Mouse (Mus musculus): Measurements from ENCODE around the gene Gna11. TPM values are rescaled to one million over a fixed set of nuclear protein-coding genes. Genes with fewer than 3 reads are reported as not detected.
A peak's percentile ranks its signal among the peaks of the same experiment; 100 is the strongest.

Gene Gna11
- polyA plus RNA-seq, 1 experiment from 2014 or later, result 87.5 TPM

DNA sequence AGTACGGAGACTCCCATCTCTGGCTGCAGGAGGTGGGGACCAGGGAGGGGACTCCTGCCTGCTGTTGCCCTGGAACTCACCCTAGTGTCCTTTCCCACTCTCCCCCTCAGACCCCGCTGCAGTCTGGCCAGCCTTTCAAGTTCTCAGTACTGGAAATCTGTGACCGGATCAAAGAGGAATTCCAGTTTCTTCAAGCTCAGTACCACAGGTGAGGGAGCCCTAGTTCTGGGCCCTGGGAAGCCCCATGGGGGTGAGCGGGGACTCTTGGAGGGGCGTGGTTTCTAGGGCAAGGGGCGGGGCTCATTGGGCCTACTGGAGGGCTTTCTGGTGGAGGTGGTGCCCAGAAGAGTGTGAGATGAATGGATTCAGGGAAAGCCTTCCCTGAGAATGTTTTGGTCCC is 30.7 kb upstream of the Gna11 start:
- no peak for DNase-seq (ENCODE audit: low spot score)

DNA sequence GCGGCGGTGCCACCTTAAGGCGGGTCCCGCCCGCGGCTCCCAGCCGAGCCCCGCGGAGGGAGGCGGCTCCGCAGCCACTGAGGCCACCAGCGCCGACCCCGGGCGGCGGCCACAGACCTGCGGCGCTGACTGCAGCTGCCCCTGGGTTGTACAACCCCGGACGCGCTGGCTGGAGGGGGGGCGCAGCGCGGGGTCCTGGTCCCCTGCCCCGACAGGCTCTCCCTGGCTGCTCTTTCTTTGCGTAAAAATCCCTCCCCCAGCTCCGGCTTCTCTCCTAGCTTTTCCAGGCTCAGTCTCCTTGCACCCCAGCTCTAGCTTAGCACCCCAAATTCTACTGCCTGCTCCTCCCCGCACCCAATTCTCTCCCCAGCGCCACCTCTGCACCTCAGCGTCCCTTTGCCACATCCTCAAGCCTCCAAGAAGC is 30.2 kb upstream of the Gna11 start:
- DNase-seq (ENCODE audit: low spot score) (no peak), ATAC-seq (ENCODE audit: low FRiP score) (no peak)
- Histone ChIP-seq H3K27ac (peak overlapping the region; percentile 40; the same call in 1 of the 2 replicates), H3K4me1 (replicated peaks; ENCODE audit: control insufficient read depth, insufficient read depth, low read length) (peaks cover 32% of the 10 kb centered on the region), H3K4me2 (replicated peaks) (peak overlapping the region; percentile 74), H3K9me3 (ENCODE audit: control insufficient read depth, low read length) (no peaks in the 10 kb centered on the region), H3K27me3 (ENCODE audit: control insufficient read depth, insufficient read depth, low read length) (peaks cover 58% of the 10 kb centered on the region), H3K4me3 (replicated peaks; ENCODE audit: low read length) (peak overlapping the region; percentile 55), H3K36me3 (replicated peaks; ENCODE audit: control insufficient read depth, insufficient read depth) (no peaks in the 10 kb centered on the region), H3K9ac (peak overlapping the region; percentile 74)
- 0% methylated on average over 29 of the region's 30 CpGs for WGBS

More for the DNA sequence above, 30.7 kb upstream of the Gna11 start:
- Histone ChIP-seq H3K27me3 (ENCODE audit: control insufficient read depth, insufficient read depth, low read length) (peaks cover 62% of the 10 kb centered on the region), H3K9me3 (ENCODE audit: control insufficient read depth, low read length) (no peaks in the 10 kb centered on the region), H3K36me3 (replicated peaks; ENCODE audit: control insufficient read depth, insufficient read depth) (no peaks in the 10 kb centered on the region), H3K4me2 (replicated peaks) (peak overlapping the region; percentile 74), H3K4me3 (replicated peaks; ENCODE audit: low read length) (peak overlapping the region; percentile 55), H3K27ac (no peak overlapping the region), H3K4me1 (replicated peaks; ENCODE audit: control insufficient read depth, insufficient read depth, low read length) (peaks cover 27% of the 10 kb centered on the region), H3K9ac (peak overlapping the region; percentile 74)
- WGBS, result 2% methylated on average over 6 of the region's 6 CpGs
- no peak for ATAC-seq (ENCODE audit: low FRiP score)

DNA sequence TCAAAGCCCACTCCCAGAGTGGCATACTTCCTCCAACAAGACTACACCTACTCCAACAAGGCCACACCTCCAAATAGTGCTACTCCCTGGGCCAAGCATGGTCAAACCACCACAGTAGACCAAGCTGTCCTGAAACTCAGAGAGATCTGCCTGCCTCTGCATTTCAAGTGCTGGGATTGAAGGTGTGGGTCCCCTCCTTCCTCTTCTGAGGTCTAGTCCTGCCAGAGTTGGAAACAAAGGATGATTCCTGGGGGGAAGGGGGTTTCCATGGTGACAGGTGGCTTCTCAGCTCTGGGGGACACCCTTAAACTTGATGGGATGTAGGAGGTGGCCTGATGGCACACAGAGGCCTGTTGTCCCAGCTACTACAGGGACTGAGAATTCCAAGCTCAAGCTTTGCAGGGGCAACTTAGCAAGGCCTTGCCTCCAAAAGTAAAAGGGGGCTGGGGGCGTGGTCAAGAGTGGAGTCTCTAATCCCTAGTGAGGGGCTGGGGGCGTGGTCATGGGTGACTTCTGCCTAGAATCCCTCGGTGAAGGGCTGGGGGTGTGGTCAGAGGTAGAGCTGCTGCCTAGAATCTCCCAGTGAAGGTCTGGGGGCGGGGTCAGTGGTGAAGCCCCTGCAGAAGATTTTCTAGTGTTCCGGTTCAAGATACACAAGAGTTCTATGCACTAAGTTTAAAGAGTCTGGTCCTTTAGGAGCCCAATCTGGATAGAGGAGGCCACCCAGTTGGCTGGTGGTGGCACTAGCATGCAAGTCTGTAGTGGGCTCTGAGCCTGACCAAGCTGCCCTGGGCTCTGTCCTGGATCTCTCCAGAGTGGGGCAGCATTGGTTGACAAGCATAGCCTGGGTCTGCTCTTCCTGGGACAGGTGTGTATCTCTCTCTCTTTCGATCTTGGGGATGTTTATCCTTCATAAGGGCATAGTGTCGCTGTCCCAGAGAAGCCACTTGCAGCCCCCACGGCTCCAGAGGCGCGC is 29.4 kb upstream of the Gna11 start, which contains the start of gene Tle2:
TSS of gene Tle2 (plus strand) at position 481 of the 976 bp plus-strand sequence.
- H3K27me3 ChIP-seq (ENCODE audit: control insufficient read depth, insufficient read depth, low read length), result peaks cover 51% of the 10 kb centered on the region
- H3K9ac ChIP-seq, result peak within 1 kb of the TSS; percentile 74
- peak within 1 kb of the TSS; percentile 74 for H3K4me2 ChIP-seq (replicated peaks)
- peaks cover 40% of the 10 kb centered on the region for H3K4me1 ChIP-seq (replicated peaks; ENCODE audit: control insufficient read depth, insufficient read depth, low read length)
- DNase-seq (ENCODE audit: low spot score) (no peak), ATAC-seq (ENCODE audit: low FRiP score) (no peak)
- 20% methylated on average over 10 of the region's 10 CpGs for WGBS
- no peaks in the 10 kb centered on the region for H3K9me3 ChIP-seq (ENCODE audit: control insufficient read depth, low read length)
- H3K4me3 ChIP-seq (replicated peaks; ENCODE audit: low read length), result peak within 1 kb of the TSS; percentile 55
- no peaks in the 10 kb centered on the region for H3K36me3 ChIP-seq (replicated peaks; ENCODE audit: control insufficient read depth, insufficient read depth)
- H3K27ac ChIP-seq, result peak within 1 kb of the TSS; percentile 40; the same call in 1 of the 2 replicates

DNA sequence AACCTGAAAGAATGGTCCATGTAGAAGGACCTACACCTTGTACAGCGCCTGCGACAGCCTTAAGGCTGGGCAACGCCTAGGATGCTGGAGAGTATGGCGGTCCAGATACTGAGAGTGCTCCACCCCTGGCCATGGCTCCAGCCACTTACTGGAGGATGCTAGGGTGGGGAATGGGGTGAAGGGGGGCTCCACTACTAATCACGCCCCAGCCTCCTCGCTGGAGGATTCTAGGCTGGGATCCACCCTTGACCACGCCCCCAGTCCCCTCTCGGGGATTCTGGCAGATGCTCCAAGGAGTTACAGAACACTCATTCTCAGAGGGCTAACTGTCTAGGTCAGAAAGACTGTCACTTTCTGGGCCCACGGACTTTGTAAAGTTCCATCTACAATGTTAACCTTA is 28.0 kb upstream of the Gna11 start:
- WGBS, result 12% methylated on average over 9 of the region's 9 CpGs
- ATAC-seq (ENCODE audit: low FRiP score), result no peak
- no peak for DNase-seq (ENCODE audit: low spot score)

DNA sequence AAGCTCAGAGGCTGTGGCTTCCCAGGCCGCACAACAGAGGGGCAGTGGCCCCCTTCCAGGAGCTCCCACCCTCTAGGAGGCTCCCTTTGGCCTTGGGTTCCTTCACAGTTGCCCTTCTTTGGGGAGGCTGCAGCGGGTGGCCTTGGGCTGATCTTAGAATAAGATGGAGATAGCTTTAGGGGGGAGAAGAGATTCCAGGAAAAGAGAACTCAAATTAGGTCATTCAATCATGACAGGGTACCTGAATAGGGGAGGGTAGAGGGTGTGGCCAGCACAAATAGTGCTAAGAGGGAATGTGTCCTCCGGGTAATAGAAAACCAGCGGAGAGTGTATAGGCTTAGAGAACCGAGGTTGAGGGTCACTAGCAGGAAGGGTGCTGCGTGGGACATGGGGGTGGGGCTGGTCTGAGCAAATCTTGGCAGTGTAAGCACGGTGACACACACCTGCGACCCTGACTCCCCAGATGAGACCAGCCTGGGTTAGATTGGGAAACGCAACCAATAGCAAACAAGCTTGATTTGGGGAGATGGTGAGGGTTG is 27.2 kb upstream of the Gna11 start:
- 0 out of 2 replicates have a peak overlapping the region, but pooled peaks have one; percentile 7 for H3K4me3 ChIP-seq (replicated peaks; ENCODE audit: low read length)
- 3% methylated on average over 9 of the region's 9 CpGs for WGBS
- H3K9me3 ChIP-seq (ENCODE audit: control insufficient read depth, low read length), result no peaks in the 10 kb centered on the region
- 0 out of 2 replicates have a peak, but pooled peaks cover 5% of the 10 kb centered on the region for H3K36me3 ChIP-seq (replicated peaks; ENCODE audit: control insufficient read depth, insufficient read depth)
- H3K27ac ChIP-seq, result no peak overlapping the region
- no peak for ATAC-seq (ENCODE audit: low FRiP score)
- H3K27me3 ChIP-seq (ENCODE audit: control insufficient read depth, insufficient read depth, low read length), result peaks cover 53% of the 10 kb centered on the region
- DNase-seq (ENCODE audit: low spot score), result no peak
- H3K4me1 ChIP-seq (replicated peaks; ENCODE audit: control insufficient read depth, insufficient read depth, low read length), result peaks cover 52% of the 10 kb centered on the region
- peak overlapping the region; percentile 63 for H3K4me2 ChIP-seq (replicated peaks)
- no peak overlapping the region for H3K9ac ChIP-seq

More for the DNA sequence above, 28.0 kb upstream of the Gna11 start:
- H3K4me2 ChIP-seq (replicated peaks), result no peak overlapping the region
- no peak overlapping the region for H3K9ac ChIP-seq
- peaks cover 50% of the 10 kb centered on the region for H3K27me3 ChIP-seq (ENCODE audit: control insufficient read depth, insufficient read depth, low read length)
- H3K36me3 ChIP-seq (replicated peaks; ENCODE audit: control insufficient read depth, insufficient read depth), result no peaks in the 10 kb centered on the region
- H3K27ac ChIP-seq, result no peak overlapping the region
- no peaks in the 10 kb centered on the region for H3K9me3 ChIP-seq (ENCODE audit: control insufficient read depth, low read length)
- H3K4me3 ChIP-seq (replicated peaks; ENCODE audit: low read length), result no peak overlapping the region
- H3K4me1 ChIP-seq (replicated peaks; ENCODE audit: control insufficient read depth, insufficient read depth, low read length), result peaks cover 52% of the 10 kb centered on the region

DNA sequence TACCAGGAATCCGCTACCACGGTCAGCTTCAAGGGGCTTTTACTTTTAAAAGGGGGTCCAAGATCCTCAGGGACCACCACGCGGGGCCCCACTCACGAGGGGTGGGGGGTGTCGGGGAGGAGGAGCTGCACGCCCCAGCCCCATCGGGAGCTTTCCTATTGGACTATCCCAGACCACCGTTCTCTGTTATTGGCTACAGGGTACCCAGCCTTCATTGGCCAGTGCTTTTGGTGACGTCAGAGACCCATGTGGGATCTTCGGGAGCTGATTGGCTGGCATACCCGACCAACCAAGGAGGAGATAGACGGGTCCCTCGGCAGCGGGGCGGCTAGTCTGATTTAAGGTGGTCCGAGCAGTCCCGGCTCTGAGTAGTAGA is 26.5 kb upstream of the Gna11 start:
- under 1% methylated on average over 18 of the region's 18 CpGs for WGBS
- Histone ChIP-seq H3K36me3 (replicated peaks; ENCODE audit: control insufficient read depth, insufficient read depth) (peaks cover 12% of the 10 kb centered on the region; the same call in 1 of the 2 replicates), H3K27me3 (ENCODE audit: control insufficient read depth, insufficient read depth, low read length) (peaks cover 53% of the 10 kb centered on the region), H3K27ac (peak overlapping the region; percentile 84; the same call in 1 of the 2 replicates), H3K4me1 (replicated peaks; ENCODE audit: control insufficient read depth, insufficient read depth, low read length) (peaks cover 52% of the 10 kb centered on the region), H3K4me3 (replicated peaks; ENCODE audit: low read length) (peak overlapping the region; percentile 31), H3K9ac (peak overlapping the region; percentile 6; the same call in 1 of the 2 replicates), H3K4me2 (replicated peaks) (peak overlapping the region; percentile 63), H3K9me3 (ENCODE audit: control insufficient read depth, low read length) (no peaks in the 10 kb centered on the region)
- DNase-seq (ENCODE audit: low spot score) (peak; percentile 99), ATAC-seq (ENCODE audit: low FRiP score) (peak; percentile 93)

DNA sequence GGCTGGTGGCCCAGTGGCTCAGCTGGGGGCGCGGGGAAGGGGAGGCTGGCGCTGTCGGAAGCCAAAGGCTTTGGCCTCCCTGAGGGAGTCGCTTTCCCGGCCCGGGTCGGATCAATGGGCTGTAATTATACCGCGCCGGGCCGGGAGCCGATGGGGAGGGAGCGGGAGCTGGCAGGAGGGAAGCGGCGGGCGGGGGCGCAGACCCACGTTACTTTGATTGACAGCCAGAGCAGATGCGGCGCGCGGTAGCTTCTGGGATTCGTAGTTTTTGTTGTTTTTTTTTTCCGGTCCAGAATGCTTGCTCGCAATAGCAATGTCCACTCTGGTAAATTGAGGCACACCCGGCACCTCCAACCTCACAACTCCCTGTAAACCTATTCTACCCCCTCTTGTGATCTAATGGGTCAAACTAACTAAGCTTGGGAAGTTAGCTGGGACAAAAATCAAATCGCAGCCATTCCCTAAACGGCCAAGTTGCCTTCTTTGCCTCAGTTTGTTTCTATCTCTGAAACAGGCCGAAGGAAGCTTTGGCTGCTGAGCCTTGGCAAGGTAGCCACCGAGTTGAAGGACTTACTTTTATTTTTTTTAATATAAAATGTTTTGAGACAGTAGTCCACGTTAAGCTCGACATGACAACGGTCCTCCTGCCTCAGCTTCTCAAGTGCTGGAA is 26.0 kb upstream of the Gna11 start:
- Histone ChIP-seq H3K9ac (peak overlapping the region; percentile 6; the same call in 1 of the 2 replicates), H3K27ac (peak overlapping the region; percentile 84), H3K4me1 (replicated peaks; ENCODE audit: control insufficient read depth, insufficient read depth, low read length) (peaks cover 51% of the 10 kb centered on the region), H3K27me3 (ENCODE audit: control insufficient read depth, insufficient read depth, low read length) (peaks cover 53% of the 10 kb centered on the region), H3K9me3 (ENCODE audit: control insufficient read depth, low read length) (no peaks in the 10 kb centered on the region), H3K4me2 (replicated peaks) (peak overlapping the region; percentile 63), H3K36me3 (replicated peaks; ENCODE audit: control insufficient read depth, insufficient read depth) (peaks cover 17% of the 10 kb centered on the region), H3K4me3 (replicated peaks; ENCODE audit: low read length) (peak overlapping the region; percentile 31)
- peak; percentile 65 for ATAC-seq (ENCODE audit: low FRiP score)
- WGBS, result under 1% methylated on average over 33 of the region's 34 CpGs
- peak; percentile 97 for DNase-seq (ENCODE audit: low spot score)

DNA sequence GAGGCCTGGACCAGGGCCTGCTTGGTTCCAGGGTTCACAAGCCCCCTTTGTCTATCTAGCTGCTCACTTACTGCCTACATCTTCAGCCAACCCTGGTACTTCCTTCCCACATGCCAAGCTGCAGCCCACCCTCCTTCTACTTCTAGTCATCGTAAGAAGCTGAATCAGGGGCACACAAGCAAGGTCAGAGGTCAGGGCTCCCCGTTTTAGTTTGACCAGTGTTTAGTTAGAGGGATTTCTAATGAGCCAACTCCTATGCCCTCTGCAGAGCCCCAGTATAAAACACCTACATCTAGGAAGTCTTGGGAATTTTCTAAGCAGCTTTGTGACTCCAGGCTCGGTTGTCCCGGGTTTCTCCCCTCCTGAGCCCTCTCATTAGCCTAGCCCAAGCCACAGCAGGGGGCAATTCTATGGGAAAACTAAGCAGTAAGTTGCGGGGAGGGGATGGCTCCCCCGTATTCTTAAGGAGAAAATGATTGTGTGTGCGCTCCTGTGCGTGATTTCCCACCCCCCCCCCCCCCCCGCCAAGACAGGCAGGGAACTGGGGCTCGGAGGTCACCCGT is 25.3 kb upstream of the Gna11 start:
- Histone ChIP-seq H3K27me3 (ENCODE audit: control insufficient read depth, insufficient read depth, low read length) (peaks cover 56% of the 10 kb centered on the region), H3K9ac (no peak overlapping the region)

More for the DNA sequence above, 25.3 kb upstream of the Gna11 start:
- no peaks in the 10 kb centered on the region for H3K9me3 ChIP-seq (ENCODE audit: control insufficient read depth, low read length)
- peaks cover 24% of the 10 kb centered on the region for H3K36me3 ChIP-seq (replicated peaks; ENCODE audit: control insufficient read depth, insufficient read depth)
- H3K27ac ChIP-seq, result peak overlapping the region; percentile 84
- 0% methylated on average over 8 of the region's 11 CpGs for WGBS
- H3K4me2 ChIP-seq (replicated peaks), result peak overlapping the region; percentile 63
- H3K4me3 ChIP-seq (replicated peaks; ENCODE audit: low read length), result peak overlapping the region; percentile 31
- DNase-seq (ENCODE audit: low spot score) (peak; percentile 67), ATAC-seq (ENCODE audit: low FRiP score) (peak; percentile 17)
- H3K4me1 ChIP-seq (replicated peaks; ENCODE audit: control insufficient read depth, insufficient read depth, low read length), result peaks cover 44% of the 10 kb centered on the region

All from hindbrain, embryonic 14.5 days (tissue).